Mouse (Mus musculus): ENCODE measurements around the gene Gpr162. TPM values are rescaled to one million over a fixed set of nuclear protein-coding genes. Genes with fewer than 3 reads are reported as not detected.
"Not testable (repeated sequence)": the region's sequence is repeated elsewhere in the genome, so short reads cannot be mapped to it uniquely, and the experiment has no call there.

The Gpr162 gene
- total RNA-seq (2021), result 100 to 1,000 TPM; 207 to 229 TPM

DNA sequence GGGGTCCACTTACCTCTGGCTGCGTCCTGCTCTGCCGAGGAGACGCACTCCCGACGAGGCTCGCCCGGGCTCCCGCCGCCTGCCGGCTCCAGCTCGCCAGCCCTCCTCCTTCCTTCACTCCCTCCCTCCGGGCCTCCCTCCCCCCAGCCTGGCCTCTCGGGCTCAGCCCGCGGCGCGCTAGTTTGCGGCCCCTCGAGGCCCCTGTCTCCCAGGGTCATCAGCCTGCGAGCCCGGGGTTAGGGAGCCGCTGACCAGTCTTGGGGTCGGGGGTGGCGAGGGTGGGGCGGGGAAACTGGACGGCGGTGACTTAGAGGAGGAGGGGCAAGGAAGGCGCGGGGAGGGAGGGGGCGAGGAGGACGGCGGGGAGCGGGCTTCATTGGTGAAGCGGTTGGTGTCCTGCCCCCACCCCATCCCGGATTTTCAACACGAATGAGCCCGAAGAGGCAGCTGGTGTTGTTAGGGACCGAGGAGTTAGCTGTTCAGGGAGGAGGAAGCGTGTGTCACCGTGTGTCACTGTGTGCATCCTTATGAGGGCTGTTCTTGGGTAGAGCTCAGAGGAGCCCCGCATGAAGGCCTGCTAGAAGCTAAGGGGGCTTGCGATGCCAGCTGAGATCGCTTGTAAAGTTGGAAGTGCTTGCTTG is at the start of gene Gpr162:
Gene Gpr162 (minus strand): TSS at position 326 of the 641 bp plus-strand sequence.
- DNase-seq (ENCODE audit: low spot score in 2 of 2), result peak; percentile 65 to 84
- intact Hi-C loops (cut with DNase I), result loop anchor here (1.0 kb wide), 1 partner anchor 41 kb away; no protein-coding TSS in a partner anchor

DNA sequence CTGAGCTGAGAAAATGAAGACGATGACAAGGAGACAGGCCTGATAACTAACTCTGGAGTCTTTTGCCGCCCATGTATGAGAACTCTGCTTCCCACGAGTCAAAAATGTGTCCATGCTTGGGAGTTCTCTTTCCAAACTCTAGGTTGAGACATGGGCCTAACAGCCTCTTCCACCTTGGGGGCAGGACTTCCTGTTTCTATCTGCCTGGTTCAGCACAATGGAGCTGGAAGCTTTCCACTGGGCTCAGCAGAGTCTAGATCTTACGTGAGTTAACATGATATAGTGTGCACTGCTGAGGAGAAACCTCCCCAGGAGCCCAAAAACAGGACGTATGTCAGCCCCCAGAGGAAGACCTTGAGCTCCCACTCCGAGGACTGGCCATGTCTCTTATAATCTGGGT is 49.4 kb upstream of the Gpr162 start:
- DNase-seq (ENCODE audit: low spot score in 2 of 2), result no peak
- intact Hi-C loops (cut with DNase I), result no loop called here

DNA sequence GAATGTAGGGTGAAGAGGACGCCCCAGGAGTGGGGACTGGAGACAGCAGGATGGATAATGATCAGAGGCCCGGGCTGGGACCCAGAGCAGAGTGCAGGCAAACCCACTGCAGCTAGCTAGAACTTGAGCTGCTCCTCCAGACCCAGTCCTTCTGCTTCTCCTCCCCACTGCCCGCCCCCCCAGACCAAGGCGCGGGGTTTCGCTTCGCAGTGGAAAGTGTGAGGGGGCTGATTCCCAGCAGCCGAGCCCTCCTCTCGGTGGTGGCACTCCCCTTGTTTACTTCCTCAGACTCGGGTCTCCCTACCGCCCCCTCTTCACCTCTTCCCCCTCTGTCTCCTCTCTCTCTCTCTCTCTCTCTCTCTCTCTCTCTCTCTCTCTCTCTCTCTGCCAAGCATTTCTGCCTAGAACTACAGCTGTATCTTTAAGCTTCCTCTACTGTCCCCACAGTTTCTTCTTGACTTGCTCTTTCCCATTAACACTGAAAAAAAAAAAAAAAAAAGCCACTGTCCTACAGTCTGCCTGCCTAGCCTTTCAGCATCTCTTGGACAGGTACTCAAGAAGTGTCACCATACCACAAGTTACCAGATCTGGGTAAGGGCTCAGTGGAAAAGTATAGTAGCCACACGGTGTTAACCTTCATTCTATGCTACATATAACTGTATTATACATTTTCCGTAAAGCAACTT is 47.9 kb upstream of the Gpr162 start, which contains the start of gene Lag3:
Gene Lag3 (minus strand): TSS at position 173 of the 686 bp plus-strand sequence.
- intact Hi-C loops (cut with DNase I), result no loop called here
- DNase-seq (ENCODE audit: low spot score in 2 of 2), result no peak

DNA sequence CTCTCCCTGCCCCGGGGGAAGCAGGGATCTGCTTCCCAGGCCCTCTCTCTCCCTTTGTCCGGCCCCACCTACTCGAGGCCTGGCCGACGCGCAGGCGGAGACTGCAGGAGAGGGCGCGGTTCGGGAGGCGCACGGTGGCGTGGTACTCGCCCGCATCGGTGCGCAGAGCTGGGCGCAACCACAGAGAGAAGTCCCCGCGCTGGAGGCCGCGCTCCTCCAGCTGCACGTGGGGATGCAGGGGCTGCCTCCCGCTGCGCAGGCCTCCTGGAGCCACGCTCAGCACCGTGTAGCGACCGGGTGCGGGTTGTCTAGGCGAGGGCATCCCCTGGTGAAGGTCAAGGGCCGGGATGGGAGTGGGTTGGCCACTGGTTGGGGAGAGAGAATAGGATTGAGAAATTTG is 46.2 kb upstream of the Gpr162 start:
- DNase-seq (ENCODE audit: low spot score in 2 of 2), result no peak
- intact Hi-C loops (cut with DNase I), result no loop called here

DNA sequence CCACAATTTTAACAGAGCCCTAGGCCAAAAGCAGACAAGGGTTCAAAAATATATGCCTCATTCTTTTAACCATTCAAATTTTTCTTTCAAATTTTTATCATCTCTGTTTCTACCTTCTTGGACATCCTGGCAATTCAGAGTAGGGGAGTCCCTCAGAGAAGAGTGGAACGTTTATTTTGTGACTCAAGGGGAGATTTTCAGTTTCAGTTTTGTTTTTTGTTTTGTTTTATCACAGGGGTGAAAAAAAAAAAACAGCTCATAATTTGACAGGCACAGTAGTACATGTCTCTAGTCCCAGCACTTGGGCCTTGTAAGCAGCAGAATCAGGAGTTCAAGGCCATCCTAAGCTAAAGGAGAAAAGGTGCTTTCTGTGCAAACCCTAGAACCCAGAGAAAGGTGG is 44.0 kb upstream of the Gpr162 start:
- intact Hi-C loops (cut with DNase I), result no loop called here

DNA sequence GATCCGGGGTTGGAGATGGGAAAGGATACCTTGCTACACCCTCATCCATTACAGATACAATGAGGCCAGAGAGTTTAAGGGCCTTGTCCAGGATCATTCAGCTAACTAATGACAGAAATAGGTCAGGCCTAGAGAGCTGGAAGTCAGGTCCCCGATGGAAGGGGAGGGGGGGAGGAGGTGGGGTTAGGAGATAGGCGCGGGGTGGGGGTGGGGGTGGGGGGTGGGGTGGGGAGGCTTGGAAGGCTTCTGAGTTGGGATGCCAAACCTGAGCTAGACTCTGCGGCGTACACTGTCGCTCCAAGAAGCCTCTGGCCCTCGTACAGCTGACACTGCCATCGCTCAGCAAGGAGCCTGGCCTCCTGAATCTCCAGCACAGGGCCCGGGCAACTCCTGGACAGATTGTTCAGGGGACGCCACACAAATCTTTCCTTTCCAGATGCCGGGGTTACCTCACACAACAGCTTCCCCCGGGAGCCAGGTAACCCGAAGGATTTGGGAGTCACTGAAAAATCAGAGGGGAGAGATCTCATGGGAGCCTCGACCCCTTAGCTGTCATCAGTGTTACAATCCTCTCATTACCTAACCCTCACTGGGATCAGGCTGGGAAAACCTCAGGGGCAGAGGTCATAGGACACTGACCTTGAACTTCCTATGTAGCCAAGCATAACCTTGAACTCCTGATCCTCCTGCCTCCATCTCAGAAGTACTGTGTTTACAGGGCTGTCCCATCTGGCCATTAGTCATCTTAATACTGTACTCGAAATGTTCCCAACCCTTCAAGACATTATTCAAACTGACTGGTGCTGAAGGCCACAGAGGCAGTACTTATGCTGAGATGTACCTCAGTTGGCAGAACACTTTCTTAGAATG is 41.4 kb upstream of the Gpr162 start:
- intact Hi-C loops (cut with DNase I), result loop anchor here (1.0 kb wide), 3 partner anchors 13 to 42 kb away; partner anchors contain the start of gene Gpr162
- no peak for DNase-seq (ENCODE audit: low spot score in 2 of 2)

More for the DNA sequence above, 44.0 kb upstream of the Gpr162 start:
- no peak for DNase-seq (ENCODE audit: low spot score in 2 of 2)

DNA sequence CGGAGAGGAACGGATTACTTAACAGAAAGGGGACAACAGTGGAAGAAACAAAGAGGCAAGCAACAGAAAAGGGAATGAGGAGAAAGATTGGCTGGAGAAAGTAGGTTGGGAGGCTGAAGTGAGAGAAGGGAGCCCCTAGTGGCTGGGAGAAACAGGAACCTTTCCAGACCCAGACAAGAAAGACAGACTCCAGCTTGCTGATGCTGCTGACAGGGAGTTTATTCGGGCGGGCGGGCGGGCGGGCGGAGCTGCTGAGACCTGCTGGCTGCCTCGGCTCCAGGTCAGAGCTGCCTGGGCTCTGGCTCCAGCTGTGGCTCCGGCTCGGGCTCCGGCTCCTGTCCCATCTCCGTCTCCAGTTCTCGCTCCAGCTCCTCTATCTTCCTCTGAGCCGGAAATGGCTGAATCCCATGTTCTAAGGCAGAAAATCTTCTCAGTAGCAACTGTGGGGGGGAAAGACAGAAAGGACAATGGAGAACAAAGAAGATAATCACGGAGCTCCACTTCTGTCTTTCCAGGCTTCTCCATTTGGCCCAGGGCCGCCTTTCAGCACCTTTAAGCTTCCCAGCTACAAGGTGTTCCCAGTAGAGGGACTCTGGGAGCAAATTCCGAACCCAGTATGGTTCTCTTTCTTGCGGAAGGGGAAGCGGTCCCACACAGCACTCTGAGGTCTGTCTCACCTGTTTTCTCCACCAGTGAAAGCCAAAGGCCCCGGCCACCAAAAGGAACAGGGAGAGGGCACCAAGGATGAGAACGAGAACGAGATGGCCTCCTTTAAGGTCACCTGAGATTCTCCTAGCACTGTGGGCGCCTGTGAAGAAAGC is 40.6 kb upstream of the Gpr162 start:
- intact Hi-C loops (cut with DNase I), result loop anchor here (1.0 kb wide), 3 partner anchors 14 to 41 kb away; partner anchors contain the start of gene Gpr162
- peak; percentile 79 to 93 for DNase-seq (ENCODE audit: low spot score in 2 of 2)

DNA sequence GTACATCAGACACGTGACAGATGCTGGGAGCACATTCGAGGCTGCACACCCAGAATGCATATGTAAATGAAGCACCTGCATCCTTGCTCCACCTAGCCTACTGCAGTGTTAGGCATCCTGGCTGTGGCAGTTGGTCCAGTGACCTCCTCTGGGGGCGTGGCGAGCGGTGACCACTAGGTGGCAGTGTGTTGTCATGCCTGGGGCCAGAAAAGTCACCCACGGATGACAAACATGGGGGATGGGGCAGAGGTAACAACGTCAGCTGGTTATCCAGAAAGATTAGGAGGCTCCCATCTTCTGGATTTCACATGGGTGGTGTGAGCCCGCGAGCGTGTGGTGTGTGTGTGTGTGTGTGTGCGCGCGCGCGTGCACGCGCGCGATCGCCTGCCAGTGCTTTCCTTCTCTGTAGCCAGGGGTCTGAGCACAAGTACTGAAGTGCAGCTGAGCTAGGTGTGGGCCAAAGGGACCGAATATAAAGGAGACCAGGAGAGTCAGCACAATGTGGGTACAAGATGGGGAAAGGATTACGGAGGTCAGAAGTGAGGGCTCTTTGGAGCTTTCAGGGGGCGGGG is 39.9 kb upstream of the Gpr162 start:
- intact Hi-C loops (cut with DNase I), result loop anchor here (1.0 kb wide), 3 partner anchors 15 to 40 kb away; partner anchors contain the start of gene Gpr162
- DNase-seq (ENCODE audit: low spot score in 2 of 2), result peak; percentile 89 to 94

DNA sequence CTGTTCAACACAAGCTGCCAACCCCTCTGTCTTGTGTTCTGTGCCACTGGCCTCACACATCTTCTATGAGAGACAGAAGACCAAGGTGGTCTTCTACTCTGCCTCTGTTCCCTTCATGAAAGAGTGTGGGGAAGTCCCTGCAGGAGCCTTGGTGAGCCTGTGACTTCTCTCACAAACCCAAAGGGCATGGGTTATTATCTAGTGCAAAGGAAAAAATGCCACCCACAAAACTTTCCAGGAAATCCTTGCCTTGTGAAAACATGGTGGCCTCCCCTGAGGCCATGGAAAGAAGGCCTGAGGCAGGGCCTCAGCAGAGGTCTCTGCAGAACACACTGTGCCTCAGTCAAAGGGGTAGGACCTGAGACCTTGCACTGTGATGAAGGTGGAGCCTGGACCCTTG is 38.1 kb upstream of the Gpr162 start:
- DNase-seq (ENCODE audit: low spot score in 2 of 2), result no peak
- intact Hi-C loops (cut with DNase I), result no loop called here

DNA sequence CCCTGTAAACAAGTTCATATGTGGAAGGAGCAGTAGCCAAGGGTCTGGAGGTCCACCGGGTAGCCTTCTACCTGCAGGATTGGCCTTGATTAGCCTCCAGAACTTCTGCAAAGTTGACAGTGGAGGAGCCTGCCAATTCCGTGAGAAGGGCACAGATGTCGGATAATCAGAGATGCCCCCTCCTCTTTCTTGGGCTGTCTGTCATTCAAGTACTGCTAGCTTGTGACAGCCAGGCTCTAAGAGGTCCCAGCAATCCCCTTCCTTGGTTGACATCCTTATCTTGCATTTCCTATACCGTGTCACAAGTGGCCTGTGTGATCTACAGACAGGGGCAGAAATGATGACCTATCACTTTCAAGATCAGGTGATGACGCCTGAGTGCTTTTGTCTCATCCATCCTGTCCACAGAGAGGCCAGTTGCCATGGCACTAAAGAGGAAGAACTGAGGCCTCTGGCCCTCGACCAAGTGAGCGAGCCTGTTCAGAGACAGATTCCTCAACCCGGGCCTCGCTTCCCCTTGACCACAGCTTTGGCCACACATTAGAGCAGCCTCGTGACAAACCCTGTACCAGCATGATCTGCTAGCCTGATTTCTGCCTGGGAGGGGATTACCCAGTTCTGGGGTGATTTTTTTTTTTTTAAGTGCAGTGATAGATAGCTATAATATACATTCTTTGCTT is 37.2 kb upstream of the Gpr162 start:
- intact Hi-C loops (cut with DNase I), result no loop called here
- peak in 1 of 2 experiments; percentile 66 for DNase-seq (ENCODE audit: low spot score in 2 of 2)

DNA sequence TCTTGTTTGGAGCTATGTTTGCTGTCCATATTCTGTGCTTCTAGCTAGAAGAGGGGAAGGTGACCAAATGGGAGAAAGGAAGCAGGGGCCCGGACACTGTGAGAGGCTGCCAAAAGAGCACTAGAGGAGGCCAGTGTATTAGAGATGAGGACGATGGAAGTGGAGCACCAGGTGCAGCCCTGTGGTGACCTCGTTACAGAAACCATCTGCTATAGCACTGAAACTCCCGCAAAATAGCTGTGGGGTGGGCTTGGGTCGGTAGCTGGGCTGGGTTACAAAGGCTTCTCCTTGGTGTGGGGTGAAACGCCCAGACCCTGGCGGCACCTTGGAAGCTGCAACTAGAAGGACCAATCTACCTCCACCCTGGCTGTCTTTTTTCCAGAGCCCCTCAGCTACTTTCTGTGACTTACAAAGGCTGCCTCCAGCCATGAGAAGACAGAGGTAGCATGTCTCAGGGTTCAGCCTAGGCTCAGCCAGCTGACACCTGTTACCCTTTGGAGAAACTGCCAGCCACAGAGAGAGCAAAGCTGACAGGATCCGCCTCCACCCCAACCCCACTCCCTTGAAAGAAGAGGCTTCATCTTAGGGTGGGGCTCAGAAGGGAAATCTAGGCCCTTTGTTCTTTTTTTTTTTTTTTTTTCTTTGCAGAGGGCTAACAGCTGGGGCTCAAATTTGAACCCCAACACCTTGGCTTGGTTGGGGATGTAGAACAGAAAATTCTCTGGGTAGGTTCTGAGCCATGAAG is 36.4 kb upstream of the Gpr162 start:
- intact Hi-C loops (cut with DNase I), result no loop called here
- no peak for DNase-seq (ENCODE audit: low spot score in 2 of 2)

DNA sequence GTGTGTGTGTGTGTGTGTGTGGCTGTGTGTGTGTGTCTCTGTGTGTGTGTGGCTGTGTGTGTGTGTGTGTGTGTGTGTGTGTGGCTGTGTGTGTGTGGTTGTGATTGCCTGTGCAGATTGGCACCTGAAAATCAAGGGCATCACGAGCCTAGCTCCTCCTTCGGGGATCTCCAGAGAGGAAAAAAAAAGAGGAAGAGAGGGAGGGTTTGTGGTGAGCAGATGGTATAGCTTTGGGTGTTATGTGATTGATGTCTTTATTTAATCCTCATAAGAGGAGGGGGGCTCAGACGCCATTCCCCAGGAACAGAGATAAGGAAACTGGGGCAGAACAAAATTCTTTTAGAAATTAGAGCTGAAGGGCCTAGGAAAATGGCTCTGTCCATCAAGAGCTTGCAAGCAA is 34.6 kb upstream of the Gpr162 start:
- intact Hi-C loops (cut with DNase I), result no loop called here
- no peak for DNase-seq (ENCODE audit: low spot score in 2 of 2)

DNA sequence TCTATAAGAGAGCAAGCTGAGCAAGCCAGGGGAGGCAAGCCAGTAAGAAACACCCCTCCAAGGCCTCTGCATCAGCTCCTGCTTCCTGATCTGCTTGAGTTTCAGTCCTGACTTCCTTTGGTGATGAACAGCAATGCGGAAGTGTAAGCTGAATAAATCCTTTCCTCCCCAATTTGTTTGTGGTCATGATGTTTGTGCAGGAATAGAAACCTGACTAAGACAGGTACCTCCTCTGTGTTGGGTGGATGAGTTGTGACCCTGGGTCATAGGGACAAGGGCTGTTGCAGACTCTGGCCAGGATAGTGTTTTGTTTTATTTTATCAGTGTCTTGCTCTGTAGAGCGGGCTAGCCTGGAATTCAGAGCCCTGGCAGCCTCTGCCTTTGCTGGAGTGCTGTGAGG is 30.3 kb upstream of the Gpr162 start:
- intact Hi-C loops (cut with DNase I); DNase-seq (ENCODE audit: low spot score in 2 of 2): not testable (repeated sequence)

DNA sequence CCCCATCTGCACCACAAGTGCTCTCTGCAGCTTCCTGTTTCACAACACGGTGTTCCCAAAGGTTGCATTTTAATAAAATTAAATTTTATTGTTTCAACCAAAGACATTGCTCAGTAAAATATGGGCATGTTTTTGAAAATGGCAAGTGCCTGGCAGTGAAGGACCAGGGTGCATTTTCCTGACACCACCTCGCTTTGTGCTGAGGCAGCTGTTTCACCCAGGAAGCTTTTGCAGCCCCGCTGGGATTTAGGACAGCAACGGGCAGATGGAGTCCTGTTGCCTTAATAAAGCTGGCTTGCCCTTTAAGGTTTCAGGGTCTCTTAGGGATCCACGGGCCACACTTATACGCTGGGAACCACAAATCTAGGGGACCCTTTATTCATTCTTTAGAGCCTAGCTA is 27.2 kb upstream of the Gpr162 start:
- intact Hi-C loops (cut with DNase I), result no loop called here
- DNase-seq (ENCODE audit: low spot score in 2 of 2), result no peak

DNA sequence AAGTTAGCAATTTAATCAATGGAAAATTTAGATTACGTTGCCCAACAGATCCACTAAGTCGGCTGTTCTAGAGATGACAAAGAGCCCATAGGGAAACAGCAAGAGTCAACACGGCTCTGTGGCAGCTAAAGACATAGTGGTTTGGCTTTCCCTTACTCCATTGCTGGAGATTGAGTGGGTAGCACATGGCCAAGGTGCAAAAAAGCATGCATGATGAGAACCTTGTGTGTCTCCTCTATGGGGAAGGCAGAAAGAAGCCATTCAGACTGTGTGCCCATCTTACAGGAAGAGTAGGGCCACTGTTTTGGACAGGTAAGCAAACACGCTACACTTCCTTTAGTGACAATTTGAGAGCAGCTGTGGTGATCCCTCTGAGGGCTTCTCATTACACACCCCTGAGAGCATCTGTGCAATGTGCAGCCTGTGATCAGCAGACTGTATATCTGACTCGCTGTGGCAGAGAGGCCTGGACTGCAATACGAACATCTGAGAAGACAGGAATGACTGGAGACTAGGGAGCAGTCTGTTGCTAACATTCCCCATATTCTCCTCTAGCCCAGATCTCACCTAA is 24.9 kb upstream of the Gpr162 start:
- intact Hi-C loops (cut with DNase I), result no loop called here

DNA sequence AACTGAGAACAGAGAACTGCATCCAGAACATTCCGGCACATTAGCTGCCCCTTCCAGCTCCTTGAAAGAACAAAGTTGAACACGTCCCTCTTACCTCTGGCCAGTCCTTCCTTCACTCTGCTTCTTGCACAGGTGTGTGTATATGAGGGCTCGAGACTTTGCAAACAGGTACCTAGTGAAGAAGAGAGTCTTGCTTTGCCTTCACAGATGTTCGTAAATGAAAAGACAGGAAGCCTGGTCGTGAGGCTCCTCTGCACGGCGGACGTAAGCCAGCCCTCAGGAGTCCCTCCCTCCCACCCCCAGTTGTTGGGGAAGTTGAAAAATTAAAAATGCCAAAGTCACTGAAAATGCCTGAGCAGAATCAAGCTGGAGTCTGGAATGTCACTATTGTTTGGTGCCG is 24.2 kb upstream of the Gpr162 start, which contains the start of gene Cd4:
Gene Cd4 (minus strand): TSS at position 236 of the 400 bp plus-strand sequence.
- intact Hi-C loops (cut with DNase I), result no loop called here
- DNase-seq (ENCODE audit: low spot score in 2 of 2), result no peak

More for the DNA sequence above, 24.9 kb upstream of the Gpr162 start:
- no peak for DNase-seq (ENCODE audit: low spot score in 2 of 2)

DNA sequence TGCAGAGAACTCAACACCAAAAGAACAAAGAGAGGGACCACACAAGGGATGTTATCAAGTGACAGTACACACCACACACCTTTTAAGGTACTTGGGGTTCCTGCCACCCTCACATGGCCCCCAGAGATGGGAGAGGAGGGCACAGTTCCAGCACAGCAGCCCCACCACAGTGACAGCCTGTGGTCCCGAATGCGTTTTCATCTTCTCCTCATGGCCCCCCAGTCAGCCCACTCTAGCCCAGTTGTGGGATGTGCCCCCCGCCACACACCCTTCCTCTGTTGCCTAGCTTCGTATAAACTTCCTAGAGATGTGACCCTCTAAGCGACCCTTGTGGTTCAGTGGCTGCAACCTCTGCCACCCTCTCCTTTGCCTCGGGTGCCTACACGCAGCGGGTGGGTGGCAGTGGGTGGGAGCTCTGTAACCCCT is 22.2 kb upstream of the Gpr162 start:
- DNase-seq (ENCODE audit: low spot score in 2 of 2), result no peak
- intact Hi-C loops (cut with DNase I), result no loop called here

Data from left cerebral cortex, postnatal 25 days (tissue).